In genomic region chr3:84547177-84547576, GRCm38 (mm10) we compare ENCODE assay signal across 15 mouse cellular contexts. TPM values are rescaled to one million over a fixed set of nuclear protein-coding genes. Genes with fewer than 3 reads are reported as not detected.
DNase-seq lines count a peak whose midpoint lies in the region; ATAC-seq lines count a peak whose summit lies in the region.
"Had no signal": no experiment of that assay in that cellular context is flagged by ENCODE, and none has a peak within 500 bp of the region (broad histone marks: within the 10 kb centered on the region; RNA-seq: fewer than 3 reads in every experiment).

No protein-coding gene starts in this region.

- no peak for DNase-seq in heart, postnatal 14 days
- DNase-seq in B cell, adult 2 months, result peak; percentile 48 to 57
- DNase-seq in embryonic facial prominence, embryonic 11.5 days (ENCODE audit: low spot score), result peak; percentile 9
- DNase-seq in urinary bladder, postnatal 14 days (ENCODE audit: low spot score), result no peak
- DNase-seq in layer of hippocampus, postnatal 36 days, result no peak
- DNase-seq: cerebellum, adult 11 months had no signal

- no peaks in the 10 kb centered on the region for H3K9me3 ChIP-seq in heart, embryonic 15.5 days (replicated peaks)
- H3K9me3 ChIP-seq in embryonic facial prominence, embryonic 11.5 days (replicated peaks; ENCODE audit: control insufficient read depth, low read length), result no peaks in the 10 kb centered on the region
- H3K9me3 ChIP-seq: embryonic facial prominence, embryonic 12.5 days; limb, embryonic 15.5 days; neural tube, embryonic 13.5 days had no signal

- intact Hi-C loops in heart, postnatal 14 days (cut with DNase I), result loop anchor here (10.0 kb wide), 1 partner anchor 232 kb away; no protein-coding TSS in a partner anchor

- H3K27ac ChIP-seq in heart, embryonic 15.5 days, result 0 out of 2 replicates have a peak overlapping the region, but pooled peaks have one; percentile 5
- no peak overlapping the region for H3K27ac ChIP-seq in embryonic facial prominence, embryonic 11.5 days (replicated peaks; ENCODE audit: low read depth, low read length)
- H3K27ac ChIP-seq: embryonic facial prominence, embryonic 12.5 days; limb, embryonic 15.5 days; neural tube, embryonic 13.5 days had no signal

- no peak overlapping the region for H3K4me2 ChIP-seq in heart, embryonic 15.5 days
- no peak overlapping the region for H3K4me2 ChIP-seq in embryonic facial prominence, embryonic 11.5 days (ENCODE audit: low read depth, low read length)
- H3K4me2 ChIP-seq: embryonic facial prominence, embryonic 12.5 days; heart, embryonic 11.5 days; limb, embryonic 15.5 days; neural tube, embryonic 13.5 days had no signal

- no peaks in the 10 kb centered on the region for H3K27me3 ChIP-seq in heart, embryonic 15.5 days
- H3K27me3 ChIP-seq in embryonic facial prominence, embryonic 11.5 days (ENCODE audit: control insufficient read depth, insufficient read depth, low read length), result no peaks in the 10 kb centered on the region
- H3K27me3 ChIP-seq: embryonic facial prominence, embryonic 12.5 days; limb, embryonic 15.5 days; neural tube, embryonic 13.5 days had no signal

- peaks cover 7% of the 10 kb centered on the region; the same call in 1 of the 2 replicates for H3K36me3 ChIP-seq in heart, embryonic 15.5 days
- no peaks in the 10 kb centered on the region for H3K36me3 ChIP-seq in embryonic facial prominence, embryonic 11.5 days (replicated peaks; ENCODE audit: control insufficient read depth, insufficient read depth, low read depth, low read length)
- H3K36me3 ChIP-seq: embryonic facial prominence, embryonic 12.5 days; limb, embryonic 15.5 days; neural tube, embryonic 13.5 days had no signal

- no peak overlapping the region for H3K9ac ChIP-seq in heart, embryonic 15.5 days
- no peak overlapping the region for H3K9ac ChIP-seq in embryonic facial prominence, embryonic 11.5 days (replicated peaks; ENCODE audit: low read length)
- H3K9ac ChIP-seq: embryonic facial prominence, embryonic 12.5 days; limb, embryonic 15.5 days; neural tube, embryonic 13.5 days had no signal

- peaks cover 5% of the 10 kb centered on the region for H3K4me1 ChIP-seq in heart, embryonic 15.5 days (replicated peaks)
- H3K4me1 ChIP-seq in embryonic facial prominence, embryonic 11.5 days (ENCODE audit: control insufficient read depth, insufficient read depth, low read length), result no peaks in the 10 kb centered on the region
- H3K4me1 ChIP-seq: embryonic facial prominence, embryonic 12.5 days; neural tube, embryonic 13.5 days had no signal

- ATAC-seq in heart, embryonic 15.5 days (replicated peaks; ENCODE audit: insufficient number of reproducible peaks, insufficient read depth, low FRiP score, low read depth), result no peak
- ATAC-seq in embryonic facial prominence, embryonic 11.5 days (replicated peaks; ENCODE audit: insufficient number of reproducible peaks, low FRiP score, low TSS enrichment, low read depth), result no peak
- ATAC-seq in neutrophil, adult 5-6 weeks (ENCODE audit: extremely low read depth, insufficient number of reproducible peaks, low FRiP score, poor library complexity, severe bottlenecking), result peak; percentile 64
- ATAC-seq in frontal cortex, adult (ENCODE audit: low TSS enrichment), result no peak
- ATAC-seq: forebrain, embryonic 16.5 days had no signal

- 50% methylated on average over 8 of the region's 8 CpGs for WGBS in heart, embryonic 15.5 days
- WGBS in embryonic facial prominence, embryonic 11.5 days, result 59% methylated on average over 8 of the region's 8 CpGs

- H3K4me3 ChIP-seq in heart, embryonic 15.5 days, result no peak overlapping the region
- H3K4me3 ChIP-seq in embryonic facial prominence, embryonic 11.5 days (ENCODE audit: low read depth, low read length), result no peak overlapping the region
- H3K4me3 ChIP-seq: embryonic facial prominence, embryonic 12.5 days; limb, embryonic 15.5 days; neural tube, embryonic 13.5 days had no signal

RNA-seq across cellular contexts. Expression of gene Arfip1, which starts 35.2 kb away (rescaled TPM):
- 46.8 and 54.0 TPM in 2 replicates for polyA plus RNA-seq in heart, embryonic 15.5 days (2015; fragmentation: Nextera tagmentation; extraction: Ambion mirVana)
- total RNA-seq in heart, postnatal 14 days (2021), result 10 to 100 TPM; 17.8 to 18.9 TPM
- polyA plus RNA-seq in embryonic facial prominence, embryonic 11.5 days (2014; fragmentation: Nextera tagmentation; extraction: Ambion mirVana), result 42.9 and 47.2 TPM in 2 replicates
- 122 and 128 TPM in 2 replicates for total RNA-seq in neutrophil, adult 5-6 weeks (2017)
- 10 to 100 TPM; 21.0 to 21.1 TPM for total RNA-seq in layer of hippocampus, postnatal 36 days (2021)

RNA-seq across cellular contexts. Expression of gene Tigd4, which starts 46.2 kb away (rescaled TPM):
- polyA plus RNA-seq in heart, embryonic 15.5 days (2015; fragmentation: Nextera tagmentation; extraction: Ambion mirVana), result 0.28 and 0.29 TPM in 2 replicates
- total RNA-seq in heart, postnatal 14 days (2021), result under 1 TPM; 0.07 to 0.15 TPM
- 0.11 TPM in 1 of 2 replicates, not detected in the other for polyA plus RNA-seq in embryonic facial prominence, embryonic 11.5 days (2014; fragmentation: Nextera tagmentation; extraction: Ambion mirVana)
- total RNA-seq in neutrophil, adult 5-6 weeks (2017), result not detected in 2 replicates
- not detected for total RNA-seq in layer of hippocampus, postnatal 36 days (2021)
- polyA plus RNA-seq: heart, embryonic 11.5 days; intestine, embryonic 14.5 days; neural tube, embryonic 13.5 days had no signal

Comparison
In these comparisons a context has a peak if more than half of its experiments do, and no peak if none do; other contexts are left out.
1. DNase-seq: peak in B cell, adult 2 months (2 of 2) and embryonic facial prominence, embryonic 11.5 days (single experiment); none in heart, postnatal 14 days (0 of 2), urinary bladder, postnatal 14 days (single experiment) and layer of hippocampus, postnatal 36 days (0 of 2).